Mouse (Mus musculus): ENCODE data around the gene Thra. TPM values are rescaled to one million over a fixed set of nuclear protein-coding genes. Genes with fewer than 3 reads are reported as not detected.

Thra gene
- polyA plus RNA-seq, 1 experiment from 2014 or later, result 41.5 TPM

DNA sequence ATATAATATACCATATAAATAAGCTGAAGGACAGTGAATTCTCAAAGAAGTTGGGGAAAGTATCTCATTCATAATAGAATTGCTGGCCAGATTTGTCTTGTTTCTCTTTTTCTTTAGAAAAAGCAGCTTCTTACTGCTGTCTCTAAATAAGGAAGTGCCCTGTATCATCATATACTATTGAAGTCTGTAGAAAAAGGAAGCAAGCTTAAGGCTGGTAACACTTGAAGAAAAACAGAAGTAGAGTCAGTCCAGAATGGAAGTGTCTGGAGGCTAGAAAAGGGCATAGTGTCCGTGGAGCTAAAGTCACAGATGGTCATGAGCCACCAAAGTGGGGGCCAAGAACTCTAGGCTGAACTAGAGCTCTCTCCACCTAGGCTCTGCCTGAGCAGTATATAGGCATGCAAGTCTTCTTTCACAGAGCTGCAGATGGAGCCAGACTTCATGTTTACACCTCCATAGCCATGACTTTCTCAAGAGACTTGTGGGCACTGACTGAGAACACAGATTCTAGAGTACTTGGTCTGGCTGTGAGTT lies 76.3 kb downstream of the Thra start:
- Histone ChIP-seq H3K27ac (ENCODE audit: low read length) (no peak overlapping the region), H3K27me3 (replicated peaks; ENCODE audit: control insufficient read depth, insufficient read depth, low read length) (no peaks in the 10 kb centered on the region), H3K9me3 (ENCODE audit: control insufficient read depth, low read length) (no peaks in the 10 kb centered on the region), H3K4me3 (ENCODE audit: low read length) (no peak overlapping the region), H3K9ac (ENCODE audit: low read depth, low read length) (no peak overlapping the region), H3K36me3 (ENCODE audit: control insufficient read depth, insufficient read depth, low read length) (peaks cover 8% of the 10 kb centered on the region), H3K4me1 (ENCODE audit: control insufficient read depth, insufficient read depth, low read length) (no peaks in the 10 kb centered on the region), H3K4me2 (ENCODE audit: low read depth, low read length) (no peak overlapping the region)
- WGBS, result 89% methylated on average over 1 of the region's 1 CpGs
- no peak for ATAC-seq

Other genes starting within 250 kb of the Thra start
- 0.23 and 0.24 TPM in 2 replicates for gene Ikzf3, start 194.6 kb upstream of the Thra start, polyA plus RNA-seq (2015; fragmentation: Nextera tagmentation; extraction: Ambion mirVana)
- 0.92 and 1.0 TPM in 2 replicates for gene Zpbp2, start 189.5 kb upstream of the Thra start, polyA plus RNA-seq (2015; fragmentation: Nextera tagmentation; extraction: Ambion mirVana)
- gene Ormdl3, start 153.3 kb upstream of the Thra start, polyA plus RNA-seq (2015; fragmentation: Nextera tagmentation; extraction: Ambion mirVana), result 62.9 and 65.2 TPM in 2 replicates
- not detected in 2 replicates for gene Lrrc3c, start 142.3 kb upstream of the Thra start, polyA plus RNA-seq (2015; fragmentation: Nextera tagmentation; extraction: Ambion mirVana)
- 0.33 and 0.57 TPM in 2 replicates for gene Gm12355, start 115.0 kb upstream of the Thra start, polyA plus RNA-seq (2015; fragmentation: Nextera tagmentation; extraction: Ambion mirVana)
- not detected in 2 replicates for gene Gsdma3, start 114.3 kb upstream of the Thra start, polyA plus RNA-seq (2015; fragmentation: Nextera tagmentation; extraction: Ambion mirVana)
- gene Gsdma2, start 93.9 kb upstream of the Thra start, polyA plus RNA-seq (2015; fragmentation: Nextera tagmentation; extraction: Ambion mirVana), result 0.58 and 0.93 TPM in 2 replicates
- 0.06 TPM in 1 of 2 replicates, not detected in the other for gene Gsdma, start 76.3 kb upstream of the Thra start, polyA plus RNA-seq (2015; fragmentation: Nextera tagmentation; extraction: Ambion mirVana)
- gene Psmd3, start 58.1 kb upstream of the Thra start, polyA plus RNA-seq (2015; fragmentation: Nextera tagmentation; extraction: Ambion mirVana), result 169 and 181 TPM in 2 replicates
- gene Csf3, start 39.4 kb upstream of the Thra start, polyA plus RNA-seq (2015; fragmentation: Nextera tagmentation; extraction: Ambion mirVana), result 0.10 TPM in 1 of 2 replicates, not detected in the other
- gene Med24, start 11.2 kb upstream of the Thra start, polyA plus RNA-seq (2015; fragmentation: Nextera tagmentation; extraction: Ambion mirVana), result 36.8 and 38.5 TPM in 2 replicates
- gene Nr1d1, start 34.7 kb downstream of the Thra start, polyA plus RNA-seq (2015; fragmentation: Nextera tagmentation; extraction: Ambion mirVana), result 2.3 and 2.7 TPM in 2 replicates
- gene Msl1, start 54.9 kb downstream of the Thra start, polyA plus RNA-seq (2015; fragmentation: Nextera tagmentation; extraction: Ambion mirVana), result 13.5 and 14.5 TPM in 2 replicates
- gene Casc3, start 64.3 kb downstream of the Thra start, polyA plus RNA-seq (2015; fragmentation: Nextera tagmentation; extraction: Ambion mirVana), result 23.1 and 24.3 TPM in 2 replicates
- 0.67 and 1.1 TPM in 2 replicates for gene Rapgefl1, start 96.1 kb downstream of the Thra start, polyA plus RNA-seq (2015; fragmentation: Nextera tagmentation; extraction: Ambion mirVana)
- gene Wipf2, start 123.0 kb downstream of the Thra start, polyA plus RNA-seq (2015; fragmentation: Nextera tagmentation; extraction: Ambion mirVana), result 3.4 and 3.5 TPM in 2 replicates
- 18.9 and 23.0 TPM in 2 replicates for gene Cdc6, start 167.2 kb downstream of the Thra start, polyA plus RNA-seq (2015; fragmentation: Nextera tagmentation; extraction: Ambion mirVana)
- 28.2 and 31.2 TPM in 2 replicates for gene Rara, start 187.2 kb downstream of the Thra start, polyA plus RNA-seq (2015; fragmentation: Nextera tagmentation; extraction: Ambion mirVana)
- gene Gjd3, start 242.4 kb downstream of the Thra start, polyA plus RNA-seq (2015; fragmentation: Nextera tagmentation; extraction: Ambion mirVana), result 0.17 TPM in 1 of 2 replicates, not detected in the other

All from intestine, embryonic 16.5 days (tissue).